Mouse (Mus musculus) myocyte (in vitro differentiated cells): Measurements from ENCODE around the gene Elmo3. TPM values are rescaled to one million over a fixed set of nuclear protein-coding genes. Genes with fewer than 3 reads are reported as not detected.

Experiments used
- H3K27me3 ChIP-seq: one replicate; pipeline ENCODE4 v1.6.1; 2011; ENCODE audit not compliant: control insufficient read depth, insufficient read depth, insufficient read length
- H3K36me3 ChIP-seq: one replicate; pipeline ENCODE4 v1.6.1; 2011; ENCODE audit not compliant: control insufficient read depth, insufficient read depth
- H3K4me2 ChIP-seq: one replicate; pipeline ENCODE4 v1.6.1; 2011; ENCODE audit warnings: low read depth, control low read depth
- H3K4me3 ChIP-seq: one replicate; pipeline ENCODE4 v1.5.1; 2011; ENCODE audit warnings: mild to moderate bottlenecking, control low read depth, moderate library complexity
- H3K79me2 ChIP-seq: one replicate; pipeline ENCODE4 v1.6.1; 2011; ENCODE audit not compliant: control insufficient read depth, insufficient read depth
- H3ac ChIP-seq: one replicate; pipeline ENCODE4 v1.6.1; 2011; ENCODE audit not compliant: control insufficient read depth, insufficient read length
- CEBPB ChIP-seq: IDR thresholded peaks from 2 replicates; pipeline ENCODE4 v1.6.1; 2011; ENCODE audit warnings: mild to moderate bottlenecking, moderate library complexity; ENCODE audit not compliant: poor library complexity, insufficient read depth, severe bottlenecking
- E2F4 ChIP-seq: IDR thresholded peaks from one replicate; pipeline ENCODE4 v1.6.1; 2011; ENCODE audit warnings: mild to moderate bottlenecking, control low read depth, moderate library complexity; ENCODE audit not compliant: insufficient read depth
- MAX ChIP-seq: IDR thresholded peaks from one replicate; pipeline ENCODE4 v1.6.1; 2011; ENCODE audit warnings: low read depth, mild to moderate bottlenecking, control low read depth
- MYOD1 ChIP-seq, 3 experiments: IDR thresholded peaks; one replicate each; pipeline ENCODE4 v1.6.1; 2011; ENCODE audit warnings: control low read depth in 2 of 3, low read depth in 2 of 3, mild to moderate bottlenecking in 2 of 3, moderate library complexity in 1 of 3; ENCODE audit not compliant: insufficient read length in 2 of 3, control insufficient read depth in 1 of 3
- MYOG ChIP-seq, 3 experiments: IDR thresholded peaks; one replicate each; pipeline ENCODE4 v1.6.1; 2011; ENCODE audit warnings: control low read depth in 2 of 3, low read depth in 2 of 3, mild to moderate bottlenecking in 2 of 3; ENCODE audit not compliant: insufficient read length in 2 of 3, control insufficient read depth in 1 of 3, insufficient read depth in 1 of 3
- POLR2A ChIP-seq: IDR thresholded peaks from one replicate; pipeline ENCODE4 v1.6.1; 2011; ENCODE audit warnings: low read depth, mild to moderate bottlenecking, control low read depth, moderate library complexity; ENCODE audit not compliant: insufficient read length
- POLR2AphosphoS2 ChIP-seq: IDR thresholded peaks from one replicate; pipeline ENCODE4 v1.6.1; 2011; ENCODE audit warnings: low read depth, control low read depth; ENCODE audit not compliant: insufficient read length
- REST ChIP-seq: IDR thresholded peaks from one replicate; pipeline ENCODE4 v1.6.1; 2011; ENCODE audit warnings: mild to moderate bottlenecking, control low read depth, moderate library complexity; ENCODE audit not compliant: insufficient read depth, insufficient read length
- SRF ChIP-seq: IDR thresholded peaks from one replicate; pipeline ENCODE4 v1.6.1; 2011; ENCODE audit warnings: low read depth; ENCODE audit not compliant: control insufficient read depth, insufficient read length
- TCF12 ChIP-seq: IDR thresholded peaks from one replicate; pipeline ENCODE4 v1.6.1; 2011; ENCODE audit warnings: mild to moderate bottlenecking, control low read depth; ENCODE audit not compliant: poor library complexity, insufficient read depth, severe bottlenecking
- TCF3 ChIP-seq: IDR thresholded peaks from one replicate; pipeline ENCODE4 v1.6.1; 2011; ENCODE audit warnings: low read depth, control low read depth; ENCODE audit not compliant: insufficient read length
- USF1 ChIP-seq: IDR thresholded peaks from one replicate; pipeline ENCODE4 v1.6.1; 2011; ENCODE audit warnings: low read depth, mild to moderate bottlenecking, control low read depth, moderate library complexity
- polyA plus RNA-seq: library from polyadenylated mRNA; unstranded; fragments of >200 nt; fragmentation: generic; extraction: Trizol; gene quantifications from one replicate; pipeline ENCODE4 v1.2.1, GENCODE M21; 2012; ENCODE audit warnings: missing spikeins

The Elmo3 gene
- polyA plus RNA-seq, 1 experiment: 0.92 TPM

- TF ChIP-seq CEBPB (no peak), TCF12 (no peak), MYOG (IDR thresholded peaks at IDR 0.05; ENCODE audit: control insufficient read depth in 1 of 3, insufficient read depth in 1 of 3, insufficient read length in 2 of 3, low read depth in 2 of 3) (no peak), POLR2AphosphoS2 (no peak), E2F4 (no peak), MAX (no peak), SRF (no peak), POLR2A (no peak)
- H3K4me3 ChIP-seq: no peak overlapping the region
- no peaks in the 10 kb centered on the region for H3K79me2 ChIP-seq
- no peak overlapping the region for H3K4me2 ChIP-seq
- H3K27me3 ChIP-seq: no peaks in the 10 kb centered on the region
- H3ac ChIP-seq: no peak overlapping the region
- no peaks in the 10 kb centered on the region for H3K36me3 ChIP-seq
Measured at GRCm38 (mm10) chr8:105359208-105359607, 53.8 kb downstream of the Elmo3 start.

GRCm38 (mm10) chr8:105359646-105360045 is 54.2 kb downstream of the Elmo3 start:
- Histone ChIP-seq H3K4me3 (no peak overlapping the region), H3K27me3 (no peaks in the 10 kb centered on the region), H3ac (no peak overlapping the region), H3K36me3 (no peaks in the 10 kb centered on the region), H3K4me2 (no peak overlapping the region), H3K79me2 (no peaks in the 10 kb centered on the region)
- TF ChIP-seq E2F4 (no peak), POLR2AphosphoS2 (no peak), REST (no peak), MAX (no peak), USF1 (no peak), SRF (no peak), MYOD1 (IDR thresholded peaks at IDR 0.05; ENCODE audit: control insufficient read depth in 1 of 3, insufficient read length in 2 of 3, low read depth in 2 of 3) (no peak), CEBPB (no peak), TCF12 (no peak), POLR2A (no peak), TCF3 (no peak), MYOG (IDR thresholded peaks at IDR 0.05; ENCODE audit: control insufficient read depth in 1 of 3, insufficient read depth in 1 of 3, insufficient read length in 2 of 3, low read depth in 2 of 3) (no peak)

Other genes starting within 250 kb of the Elmo3 start
- gene Ces3b, start 221.8 kb upstream of the Elmo3 start, polyA plus RNA-seq: not detected
- gene Ces4a, start 173.8 kb upstream of the Elmo3 start, polyA plus RNA-seq: not detected
- 38.1 TPM for gene Cbfb, start 134.9 kb upstream of the Elmo3 start, polyA plus RNA-seq
- gene D230025D16Rik, start 80.5 kb upstream of the Elmo3 start, polyA plus RNA-seq: 16.6 TPM
- 6.2 TPM for gene B3gnt9, start 50.4 kb upstream of the Elmo3 start, polyA plus RNA-seq
- gene Tradd, start 41.0 kb upstream of the Elmo3 start, polyA plus RNA-seq: 27.0 TPM
- gene Fbxl8, start 41.0 kb upstream of the Elmo3 start, polyA plus RNA-seq: 10.5 TPM
- 5.8 TPM for gene Hsf4, start 35.8 kb upstream of the Elmo3 start, polyA plus RNA-seq
- 23.2 TPM for gene Nol3, start 29.5 kb upstream of the Elmo3 start, polyA plus RNA-seq
- 6.2 TPM for gene 4931428F04Rik, start 15.7 kb upstream of the Elmo3 start, polyA plus RNA-seq
- gene Exoc3l, start 9.5 kb upstream of the Elmo3 start, polyA plus RNA-seq: 23.4 TPM
- gene E2f4, start 7.9 kb upstream of the Elmo3 start, polyA plus RNA-seq: 59.7 TPM
- gene Lrrc29, start 20.7 kb downstream of the Elmo3 start, polyA plus RNA-seq: 1.8 TPM
- 109 TPM for gene Tmem208, start 20.8 kb downstream of the Elmo3 start, polyA plus RNA-seq
- 19.0 TPM for gene Fhod1, start 42.4 kb downstream of the Elmo3 start, polyA plus RNA-seq
- gene Slc9a5, start 43.2 kb downstream of the Elmo3 start, polyA plus RNA-seq: 6.2 TPM
- gene Plekhg4, start 67.7 kb downstream of the Elmo3 start, polyA plus RNA-seq: 1.0 TPM
- not detected for gene Kctd19, start 107.9 kb downstream of the Elmo3 start, polyA plus RNA-seq
- gene Lrrc36, start 108.0 kb downstream of the Elmo3 start, polyA plus RNA-seq: not detected
- 155 TPM for gene Tppp3, start 165.9 kb downstream of the Elmo3 start, polyA plus RNA-seq
- gene Zdhhc1, start 191.3 kb downstream of the Elmo3 start, polyA plus RNA-seq: 17.3 TPM
- 0.59 TPM for gene Hsd11b2, start 213.2 kb downstream of the Elmo3 start, polyA plus RNA-seq